Mouse (Mus musculus): ENCODE measurements around the gene Eml1.

The Eml1 gene

DNA sequence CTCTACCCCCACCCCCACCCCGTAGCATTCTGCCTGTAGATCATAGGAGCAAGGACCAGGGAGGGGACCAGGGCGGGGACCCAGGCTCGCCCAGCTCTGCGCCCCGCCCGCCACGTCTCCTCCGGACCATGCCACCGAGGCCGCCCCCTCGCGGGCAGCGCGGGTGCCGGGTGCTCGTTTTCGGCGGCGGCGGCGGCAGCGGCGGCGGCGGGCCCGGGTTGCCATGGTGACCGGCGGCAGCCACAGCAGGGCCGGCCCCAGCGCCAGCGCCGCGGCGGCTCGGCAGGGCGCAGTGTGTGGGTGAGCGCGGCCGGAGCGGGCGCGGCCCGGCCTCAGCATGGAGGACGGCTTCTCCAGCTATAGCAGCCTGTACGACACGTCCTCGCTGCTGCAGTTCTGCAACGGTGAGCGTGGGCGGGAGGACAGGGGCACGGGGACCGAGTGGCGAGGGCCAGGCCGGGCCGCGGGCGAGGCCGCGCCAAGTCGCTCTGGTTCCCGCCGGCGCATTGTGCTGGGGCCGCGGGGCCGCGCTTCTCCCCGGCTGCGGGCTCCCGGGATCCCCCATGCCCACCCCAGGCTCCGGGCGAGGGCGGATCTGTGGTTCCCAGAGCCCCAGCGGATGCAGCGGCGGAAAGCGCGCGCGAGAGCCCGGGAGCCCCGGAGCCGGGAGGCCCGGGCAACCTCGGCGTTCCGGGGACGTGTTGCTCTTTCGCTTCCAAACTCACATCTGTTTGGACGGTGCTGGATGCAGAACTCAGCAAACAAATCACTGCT is 52.3 kb downstream of the Eml1 start:
- peak; percentile 90 for DNase-seq

DNA sequence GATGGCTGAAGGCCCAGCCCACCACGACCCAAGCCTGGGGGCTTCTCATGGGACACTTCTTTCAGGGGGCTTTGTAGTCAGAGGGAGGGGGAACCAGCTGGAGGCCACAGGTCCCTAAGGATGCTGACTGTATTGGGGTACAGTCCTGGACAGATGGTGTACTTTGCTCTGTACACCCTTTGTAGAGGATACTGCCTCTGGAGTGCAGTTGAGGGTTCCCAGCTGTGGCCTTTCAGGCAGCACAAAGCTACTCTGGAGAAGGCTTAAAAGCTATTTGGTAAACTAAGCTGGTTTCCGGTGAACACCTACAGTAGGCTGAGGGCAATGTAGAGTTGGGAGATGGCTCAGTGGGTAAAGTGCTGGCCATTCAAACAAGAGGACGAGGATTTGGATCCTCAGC is 60.2 kb downstream of the Eml1 start:
- DNase-seq = no peak

DNA sequence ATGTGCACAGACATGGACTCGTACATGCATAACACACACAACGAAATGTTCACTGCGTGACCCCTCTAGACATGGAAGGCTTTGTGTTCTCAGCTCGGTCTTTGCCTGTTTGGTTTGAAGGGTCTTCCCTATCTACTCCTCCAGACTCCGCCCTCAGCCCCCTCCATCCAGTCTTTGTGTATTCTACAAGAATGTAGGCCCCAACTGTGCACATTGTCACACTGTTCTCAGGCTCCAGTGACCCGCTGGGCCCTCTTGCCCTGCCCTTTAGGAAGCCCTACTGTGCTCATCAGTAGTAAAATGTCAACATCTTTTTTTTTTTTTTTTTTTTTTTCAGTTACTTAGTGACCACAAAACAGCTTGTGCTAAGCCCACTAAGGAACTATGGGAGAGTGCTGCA is 61.0 kb downstream of the Eml1 start:
- no peak for DNase-seq

- DNase-seq = peak; percentile 26
Observed at GRCm38 (mm10) chr12:108432578-108432977, 61.8 kb downstream of the Eml1 start.

DNA sequence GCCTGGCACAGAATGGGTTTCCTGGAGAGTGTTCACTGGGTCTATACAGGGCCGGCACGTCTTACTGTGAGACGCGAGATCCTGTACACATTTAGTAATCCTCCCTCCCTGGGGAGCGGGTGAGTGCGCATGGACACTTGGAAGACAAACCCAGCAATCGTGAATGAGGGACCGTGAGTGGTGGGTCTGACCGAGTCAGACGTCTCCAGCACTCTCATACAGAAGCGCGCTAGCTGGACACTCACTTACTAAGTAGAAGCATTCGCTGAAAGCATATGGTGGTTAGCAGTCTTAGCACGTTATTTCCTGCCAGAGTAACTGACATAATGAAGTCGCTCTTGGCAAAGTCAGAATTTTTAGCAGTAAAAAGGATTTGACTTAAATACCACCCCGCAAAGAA is 62.3 kb downstream of the Eml1 start:
- no peak for DNase-seq

- DNase-seq = peak; percentile 36
Observed at GRCm38 (mm10) chr12:108433498-108433897, 62.7 kb downstream of the Eml1 start.

- no peak for DNase-seq
Observed at GRCm38 (mm10) chr12:108435444-108436015, 64.8 kb downstream of the Eml1 start.

DNA sequence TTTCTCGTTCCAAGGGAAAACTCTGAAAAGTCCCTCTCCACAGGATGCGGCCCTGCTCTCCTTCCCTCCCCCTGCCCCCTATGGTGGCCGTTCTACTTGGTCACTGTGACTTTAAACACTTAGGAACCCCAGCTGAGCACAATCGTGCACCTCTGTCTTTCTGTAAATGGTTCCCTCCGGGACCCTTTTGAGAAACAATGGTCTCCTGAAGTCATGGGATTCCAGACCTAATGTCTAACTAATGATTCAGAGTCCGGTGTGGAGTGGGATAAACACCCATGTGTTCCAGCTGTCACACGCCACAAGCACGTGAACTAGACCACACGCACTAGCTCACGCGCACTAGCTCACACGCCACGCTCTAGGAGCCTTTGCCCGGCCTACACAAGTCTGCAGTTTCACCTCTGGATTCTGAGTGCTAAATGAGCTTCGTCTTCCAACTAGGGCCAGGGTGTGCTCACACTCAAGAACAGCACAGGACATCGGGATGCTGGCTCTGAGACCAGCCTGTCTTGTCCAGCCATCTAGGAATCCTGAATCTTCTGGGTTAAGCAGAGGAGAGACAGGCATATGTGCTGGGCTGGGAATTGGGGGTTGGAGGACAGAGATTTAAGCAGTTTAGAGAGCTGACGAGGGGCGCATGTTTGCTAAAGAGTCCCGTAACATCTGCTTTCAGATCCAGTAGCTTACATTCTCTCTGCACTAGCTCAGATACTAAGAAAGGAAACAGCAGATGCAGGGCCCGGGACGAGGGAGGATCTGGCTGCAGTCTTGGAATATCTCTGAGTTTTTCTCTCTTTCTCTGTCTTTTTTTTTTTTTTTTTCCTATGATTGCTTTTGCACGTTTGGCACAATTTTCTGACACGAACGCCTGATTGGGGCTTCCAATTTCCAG is 65.5 kb downstream of the Eml1 start:
- DNase-seq = no peak

- DNase-seq = no peak
Observed at GRCm38 (mm10) chr12:108437446-108437845, 66.7 kb downstream of the Eml1 start.

- no peak for DNase-seq
Observed at GRCm38 (mm10) chr12:108443271-108443670, 72.5 kb downstream of the Eml1 start.

GRCm38 (mm10) chr12:108443708-108444107 is 73.0 kb downstream of the Eml1 start:
- DNase-seq = no peak

- no peak for DNase-seq
Observed at GRCm38 (mm10) chr12:108444166-108445115, 73.7 kb downstream of the Eml1 start.

DNA sequence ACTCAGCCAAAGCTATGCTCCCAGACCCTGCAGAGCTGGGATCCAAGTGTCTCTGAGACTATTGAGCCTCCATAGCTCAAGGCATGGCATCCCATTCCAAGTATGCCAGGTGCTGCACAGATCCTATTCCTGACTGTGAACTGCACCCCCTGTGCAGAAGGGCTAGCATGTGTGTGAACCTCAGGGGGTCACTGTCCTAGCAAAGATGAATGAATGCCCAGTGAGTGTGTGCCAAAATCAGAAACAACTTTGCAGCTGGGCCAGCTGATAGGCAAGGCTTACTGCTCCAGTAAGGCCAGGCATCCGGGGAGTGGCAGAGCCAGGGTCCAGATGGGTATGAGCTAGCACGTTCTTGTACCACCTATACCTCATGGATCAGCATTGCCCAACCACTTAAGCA is 76.0 kb downstream of the Eml1 start:
- DNase-seq = no peak

DNA sequence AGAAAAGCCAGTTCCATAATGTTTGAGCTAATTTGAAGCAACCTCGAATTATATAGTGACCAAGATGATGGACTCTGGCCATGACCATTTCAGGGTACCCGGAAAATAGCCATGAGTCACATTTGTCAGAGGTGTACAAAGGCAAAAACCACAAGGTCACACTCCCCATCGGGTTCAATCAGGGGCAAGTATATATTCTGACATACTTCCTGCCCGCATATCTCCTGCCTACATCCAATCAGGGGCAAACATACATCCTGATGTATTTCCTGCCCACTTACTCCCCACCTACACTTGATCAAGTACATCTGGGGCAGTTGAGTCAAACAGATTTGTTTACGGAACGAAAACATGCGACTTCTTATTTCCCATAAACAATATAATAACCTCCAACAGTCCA is 77.6 kb downstream of the Eml1 start:
- DNase-seq = no peak

DNA sequence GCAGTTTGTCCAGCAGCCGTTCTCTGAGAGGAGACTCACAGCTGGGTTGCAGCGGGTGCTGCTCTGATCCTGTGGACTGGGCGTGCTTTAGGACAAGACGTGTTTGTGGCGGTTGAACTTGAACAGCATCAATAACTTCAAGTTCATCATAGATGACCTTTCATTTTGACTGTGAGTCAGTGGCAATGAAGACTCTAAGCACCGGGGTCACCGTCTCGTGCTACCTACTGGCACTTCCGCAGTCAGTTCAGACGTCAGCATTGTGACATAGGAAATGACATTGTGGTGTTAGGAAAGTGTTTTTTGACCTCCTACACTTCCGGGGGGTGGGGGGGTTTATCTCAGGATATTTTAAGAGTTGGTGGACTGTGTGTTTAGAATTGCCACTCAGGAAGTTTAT is 79.2 kb downstream of the Eml1 start:
- DNase-seq = no peak

DNA sequence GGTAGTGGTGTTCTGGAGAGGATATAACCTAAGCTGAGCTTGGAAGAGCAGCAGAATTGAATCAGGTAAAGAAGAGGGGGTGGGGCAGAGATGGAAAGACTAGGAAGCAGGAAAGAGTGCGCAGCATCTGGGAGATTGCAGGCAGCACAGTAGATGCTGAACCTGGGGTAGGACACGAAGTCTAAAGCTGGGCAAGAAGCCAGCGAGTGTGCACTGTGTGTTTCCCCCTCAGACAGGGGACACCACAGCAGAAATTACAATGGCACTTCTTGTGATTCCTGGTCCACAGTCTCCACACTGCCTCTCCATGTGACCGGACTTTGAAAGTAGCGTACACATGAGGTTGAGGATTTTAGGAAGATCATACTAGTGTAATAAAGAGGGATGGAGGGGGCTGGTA is 79.8 kb downstream of the Eml1 start:
- DNase-seq = no peak

- no peak for DNase-seq
Observed at GRCm38 (mm10) chr12:108452151-108452874, 81.6 kb downstream of the Eml1 start.

DNA sequence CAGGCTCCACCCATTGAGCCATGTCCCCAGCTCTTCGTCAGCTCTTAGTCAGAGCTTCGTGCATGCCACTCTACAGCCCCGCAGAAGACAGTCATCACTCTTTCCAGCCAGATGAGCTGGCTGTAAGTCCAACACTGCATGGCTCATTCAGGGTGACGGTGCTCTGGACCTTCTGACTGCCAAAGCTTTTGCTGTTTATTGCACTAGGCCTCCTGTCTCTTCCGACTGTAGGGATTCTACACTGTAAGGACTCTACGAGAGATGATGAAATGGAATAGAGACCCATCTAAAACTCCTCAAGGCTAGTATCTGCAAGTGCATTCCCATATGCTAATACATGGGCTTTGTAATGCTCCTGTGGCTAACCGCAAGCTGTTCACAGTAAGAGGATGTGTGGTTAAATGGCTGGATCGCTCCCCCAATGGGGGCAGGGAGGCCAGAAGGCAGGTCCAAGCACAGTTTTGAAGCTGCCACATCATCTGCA is 82.8 kb downstream of the Eml1 start:
- DNase-seq = no peak

DNA sequence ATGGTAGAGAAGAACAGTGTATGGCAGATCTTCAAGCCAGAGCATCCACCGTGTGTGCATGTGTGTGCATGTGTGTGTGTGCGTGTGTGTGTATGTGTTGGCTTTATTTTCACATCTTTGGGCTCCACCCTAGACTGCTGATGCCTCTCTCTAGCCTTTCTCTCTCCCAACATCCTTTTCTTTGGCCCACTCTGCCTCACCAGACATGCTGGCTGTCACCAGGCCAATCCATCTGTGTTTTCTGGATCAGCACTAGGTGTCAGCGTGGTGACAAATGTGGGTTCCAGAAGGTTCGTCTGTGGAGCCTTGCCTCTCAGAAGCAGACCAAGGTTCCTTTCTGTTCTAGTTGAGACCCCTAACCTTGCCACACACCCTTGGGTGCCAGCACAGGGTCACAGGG is 84.2 kb downstream of the Eml1 start:
- DNase-seq = no peak

DNA sequence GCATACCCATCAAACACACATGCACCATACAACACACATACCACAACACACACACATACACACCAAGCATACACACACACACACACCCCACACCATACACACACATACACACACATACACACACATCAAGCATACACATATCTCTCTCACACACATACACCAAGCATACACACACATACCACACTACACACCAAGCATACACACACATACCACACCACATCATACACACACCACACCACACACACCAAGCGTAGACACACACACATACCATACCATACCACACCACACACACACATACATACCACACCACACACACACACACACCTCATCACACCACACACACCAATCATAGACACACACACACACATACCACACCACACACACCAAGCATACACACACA is 102.1 kb downstream of the Eml1 start:
- DNase-seq = no peak

GRCm38 (mm10) chr12:108474440-108474839 is 103.7 kb downstream of the Eml1 start:
- DNase-seq = no peak

- DNase-seq = no peak
Observed at GRCm38 (mm10) chr12:108478714-108479113, 108.0 kb downstream of the Eml1 start.

Measured in right cerebral cortex, postnatal 14 days (tissue).